Mouse (Mus musculus) thymus, adult 18-20 months (tissue): Measurements from ENCODE around the gene Zfp579.
"Not testable (repeated sequence)": the region's sequence is repeated elsewhere in the genome, so short reads cannot be mapped to it uniquely, and the experiment has no call there.

Experiments
- DNase-seq, 2 experiments: peaks; one replicate each; pipeline ENCODE4 v3.0.0; 2022; ENCODE audit warnings: mixed read lengths in 2 of 2

Zfp579 gene

DNA sequence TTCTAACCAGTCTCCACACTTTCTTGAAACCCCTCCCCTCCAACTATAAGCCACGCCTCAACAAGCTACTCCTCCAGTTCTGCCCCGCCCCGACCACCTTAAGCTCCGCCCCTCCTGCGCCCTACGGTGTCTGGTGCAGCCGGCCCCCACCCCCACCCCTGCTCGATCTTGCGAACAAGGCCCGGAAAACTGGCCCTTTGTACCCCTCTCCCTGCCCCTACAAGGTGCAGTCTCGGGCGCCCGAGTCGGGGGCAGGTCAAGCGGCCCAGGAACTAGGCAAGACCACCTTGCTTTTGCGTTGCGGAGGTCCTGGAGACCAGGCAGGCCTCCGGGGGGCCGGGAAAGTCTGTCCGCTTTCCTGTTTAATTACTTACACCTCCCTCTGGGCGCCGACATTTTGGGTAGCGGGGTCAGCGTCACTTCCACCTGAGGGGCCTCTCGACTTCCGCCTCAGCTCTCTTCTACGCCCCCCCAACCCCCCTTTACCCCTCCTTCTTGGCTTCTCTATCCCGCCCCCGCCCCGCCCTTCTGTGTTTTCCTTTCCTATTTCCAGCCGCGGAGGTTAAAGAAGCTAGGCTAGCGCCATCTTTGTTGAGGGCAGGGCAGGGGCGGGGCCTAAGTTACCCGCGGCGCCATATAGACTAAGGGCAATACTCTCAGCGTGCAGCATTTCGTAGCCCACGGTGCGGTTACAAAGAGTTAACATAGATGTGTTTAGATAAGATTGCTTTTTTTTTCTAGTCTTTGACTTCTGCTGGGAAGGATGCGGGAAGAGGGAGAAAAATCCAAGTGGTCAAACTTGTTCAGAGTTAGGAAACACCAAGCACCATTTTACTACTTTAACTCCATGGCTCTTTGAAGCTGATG is 18.5 kb upstream of the Zfp579 start, which contains the start of the genes Zfp524 and Fiz1:
TSS of gene Zfp524 (plus strand) at position 165 of the 867 bp plus-strand sequence.
TSS of gene Fiz1 (minus strand) at position 447 of the 867 bp plus-strand sequence.
- peak; percentile 90 to 94 for DNase-seq

DNA sequence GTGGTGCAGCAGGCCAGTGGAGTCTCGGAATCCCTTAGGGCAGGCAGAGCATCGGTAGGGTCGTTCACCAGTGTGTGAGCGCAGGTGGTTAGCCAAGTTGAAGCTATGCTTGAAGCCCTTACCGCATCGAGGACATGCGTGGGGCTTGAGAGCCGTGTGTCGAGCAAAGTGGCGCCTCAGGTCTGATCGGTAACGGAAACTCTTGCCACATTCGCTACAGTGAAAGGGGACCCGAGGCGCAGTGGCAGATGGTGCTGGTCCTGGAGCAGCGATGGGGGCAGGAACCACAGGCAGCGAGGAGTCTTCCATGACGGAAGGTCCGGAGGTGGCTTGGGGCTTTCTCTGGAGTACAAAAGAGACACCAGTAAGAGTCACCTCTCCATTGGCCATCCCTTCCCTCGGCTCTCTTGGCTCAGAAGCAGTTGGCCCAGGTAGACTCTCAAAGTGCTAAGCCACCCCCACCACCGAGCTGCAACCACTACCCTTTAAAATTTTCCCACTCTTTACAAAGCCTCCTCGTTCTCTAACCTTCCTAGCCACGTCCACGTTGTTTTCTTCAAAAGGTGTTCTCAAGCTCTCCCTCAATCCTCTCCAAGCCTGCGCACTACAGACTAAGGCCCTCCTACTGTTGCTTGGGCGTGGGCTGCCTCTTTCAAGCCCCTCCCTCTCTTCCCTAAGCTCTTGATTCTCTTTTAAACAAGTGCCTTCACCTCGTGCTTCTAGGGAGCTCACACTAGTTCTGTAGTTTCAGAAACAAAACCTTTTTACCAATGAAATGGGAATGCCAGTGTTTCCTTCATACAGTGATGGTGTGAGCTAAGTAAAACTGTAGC is 16.9 kb upstream of the Zfp579 start:
- DNase-seq: no peak

DNA sequence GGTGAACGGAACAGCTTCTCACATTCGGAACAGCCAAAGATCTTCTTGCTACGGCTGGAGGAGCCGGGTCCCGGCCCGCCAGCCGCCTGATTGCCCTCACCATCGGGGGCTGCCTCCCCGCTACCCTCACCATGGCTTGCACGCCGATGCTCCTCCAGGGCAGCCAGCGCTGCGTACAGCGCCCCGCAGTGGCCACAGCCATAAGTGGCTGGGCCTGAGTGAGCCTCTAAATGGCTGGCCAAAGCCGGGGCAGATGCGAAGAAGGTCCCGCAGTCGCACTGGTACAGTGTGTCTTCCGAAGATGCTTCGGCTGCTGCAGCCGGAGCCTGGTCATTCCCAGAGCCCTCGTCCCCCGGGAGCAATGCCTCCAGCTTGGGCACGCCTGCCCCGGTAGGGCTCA is 12.3 kb upstream of the Zfp579 start:
- no peak for DNase-seq

DNA sequence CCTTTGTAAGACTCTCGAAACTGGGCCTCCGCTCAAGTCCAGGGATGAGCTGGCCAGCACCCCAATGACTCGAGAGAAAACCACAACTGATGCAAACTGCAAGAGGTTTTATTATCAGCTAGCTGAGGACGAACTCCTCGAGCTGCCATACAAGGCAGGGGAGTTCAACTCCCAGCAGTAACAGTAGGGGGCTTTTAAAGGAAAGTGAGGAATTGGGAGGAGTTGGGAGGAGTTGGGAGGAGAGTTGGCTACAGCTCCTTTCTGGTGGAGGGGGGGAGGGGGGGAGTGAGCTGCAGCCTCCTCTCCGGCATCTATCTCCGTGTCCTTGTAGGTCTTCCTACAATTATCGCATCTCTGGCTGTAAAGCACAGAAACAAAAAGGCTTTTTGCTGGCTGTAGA is 6.9 kb upstream of the Zfp579 start:
- DNase-seq: not testable (repeated sequence)

DNA sequence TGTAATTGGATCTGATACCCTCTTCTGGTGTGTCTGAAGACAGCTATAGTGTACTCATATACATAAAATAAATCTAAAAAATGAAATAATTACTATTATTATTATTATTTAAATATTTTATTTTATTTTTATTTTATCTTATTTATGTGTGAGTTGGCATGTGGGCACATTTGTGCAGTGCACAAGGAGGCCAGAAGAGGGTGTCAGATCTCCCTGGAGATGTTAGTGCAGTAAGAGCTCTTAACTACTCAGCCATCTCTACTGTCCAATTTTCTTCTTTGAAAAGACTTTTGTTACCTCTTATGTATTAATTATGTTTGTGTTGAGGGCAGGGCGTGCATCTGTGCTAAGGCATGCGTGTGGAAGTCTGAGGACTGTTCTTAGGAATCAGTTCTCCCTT is 3.9 kb upstream of the Zfp579 start:
- DNase-seq: no peak

DNA sequence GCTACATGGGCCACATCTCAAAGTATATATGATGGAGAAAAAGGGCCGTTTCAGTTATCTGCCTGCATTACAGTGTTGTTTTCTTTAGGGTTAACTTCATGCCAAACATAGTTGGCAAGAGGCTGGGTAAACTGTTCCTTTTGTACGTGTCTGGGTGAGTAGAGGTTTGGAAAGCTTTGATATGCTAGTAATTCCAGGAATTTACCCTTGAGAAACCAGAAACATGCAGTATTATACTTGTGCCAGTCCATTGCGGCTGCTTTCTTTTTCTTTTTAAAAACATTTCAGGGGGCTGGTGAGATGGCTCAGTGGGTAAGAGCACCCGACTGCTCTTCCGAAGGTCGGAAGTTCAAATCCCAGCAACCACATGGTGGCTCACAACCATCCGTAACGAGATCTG is 976 bp upstream of the Zfp579 start:
- no peak for DNase-seq

DNA sequence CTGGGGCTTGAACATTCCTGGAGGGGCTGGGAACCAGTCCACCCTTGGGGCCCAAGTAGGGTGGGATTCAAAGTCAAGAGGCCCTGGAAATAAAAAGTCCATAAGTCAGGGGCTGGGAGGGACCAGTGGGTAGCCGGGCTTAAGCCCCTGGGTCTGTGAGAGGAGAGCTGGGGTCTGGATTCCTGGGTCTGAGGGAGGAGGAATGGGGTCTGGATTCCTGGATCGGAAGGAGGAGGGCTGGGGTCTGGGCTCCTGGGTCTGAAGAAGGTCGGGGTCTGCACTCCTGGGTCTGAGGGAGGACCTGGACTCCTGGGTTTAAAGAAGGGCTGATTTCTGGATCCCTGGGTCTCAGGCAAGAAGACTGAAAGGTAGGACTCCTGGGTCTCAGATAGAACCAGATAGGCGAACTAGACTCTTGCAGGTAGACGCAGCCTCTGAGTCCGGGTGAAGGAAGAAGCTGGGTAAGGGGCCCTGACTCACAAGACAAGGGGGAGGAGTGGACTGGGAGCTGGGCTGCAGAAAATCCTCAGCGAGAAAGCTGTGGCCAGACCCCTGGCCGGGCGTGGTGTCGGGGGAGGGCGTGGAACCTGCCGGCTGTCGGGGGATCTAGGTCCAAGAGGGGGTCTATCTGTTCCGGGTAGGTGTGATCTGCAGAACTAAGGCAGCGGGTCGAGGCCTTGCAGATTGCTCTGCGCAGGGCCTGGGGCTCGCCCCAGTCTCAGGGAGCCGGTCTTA is 523 bp downstream of the Zfp579 start:
- DNase-seq: peak in 1 of 2 experiments; percentile 5

DNA sequence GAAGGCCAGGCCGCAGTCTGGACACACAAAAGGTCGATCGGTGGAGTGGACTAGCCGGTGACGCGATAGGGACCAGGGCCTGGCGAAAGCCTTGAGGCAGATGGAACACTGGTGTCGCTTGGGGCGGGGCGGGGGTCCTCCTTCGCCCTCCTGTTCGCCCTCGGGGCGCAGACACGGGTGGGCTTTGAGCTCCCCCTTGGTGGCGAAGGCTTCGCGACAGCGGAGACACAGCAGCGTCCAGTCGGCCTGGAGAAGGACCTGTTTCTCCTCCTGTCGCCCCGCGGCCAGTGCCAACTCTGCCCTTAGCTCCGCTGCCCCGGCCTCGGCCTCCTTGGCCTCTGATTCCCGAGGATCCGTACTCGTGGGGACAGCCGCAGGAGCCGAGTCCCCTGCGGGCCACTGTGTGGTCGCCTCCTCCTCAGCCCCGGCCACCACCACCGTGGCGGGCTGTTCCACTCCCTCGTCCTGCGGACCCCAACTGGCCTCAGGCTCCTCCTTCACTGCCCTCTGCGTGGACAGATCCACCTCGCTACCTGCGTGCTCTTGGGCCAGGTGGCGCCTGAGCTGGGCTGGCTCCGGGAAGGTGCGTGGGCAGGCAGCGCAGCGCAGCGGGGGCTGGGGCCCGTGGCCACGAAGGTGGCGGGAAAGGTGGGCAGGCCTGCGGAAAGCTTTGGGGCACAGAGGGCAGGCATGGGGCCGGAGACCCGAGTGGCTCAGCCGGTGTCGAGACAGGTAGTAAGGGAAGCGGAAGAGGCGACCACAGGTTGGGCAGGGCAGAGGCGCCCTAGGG is 1.8 kb downstream of the Zfp579 start:
- DNase-seq: peak in 1 of 2 experiments; percentile 10

DNA sequence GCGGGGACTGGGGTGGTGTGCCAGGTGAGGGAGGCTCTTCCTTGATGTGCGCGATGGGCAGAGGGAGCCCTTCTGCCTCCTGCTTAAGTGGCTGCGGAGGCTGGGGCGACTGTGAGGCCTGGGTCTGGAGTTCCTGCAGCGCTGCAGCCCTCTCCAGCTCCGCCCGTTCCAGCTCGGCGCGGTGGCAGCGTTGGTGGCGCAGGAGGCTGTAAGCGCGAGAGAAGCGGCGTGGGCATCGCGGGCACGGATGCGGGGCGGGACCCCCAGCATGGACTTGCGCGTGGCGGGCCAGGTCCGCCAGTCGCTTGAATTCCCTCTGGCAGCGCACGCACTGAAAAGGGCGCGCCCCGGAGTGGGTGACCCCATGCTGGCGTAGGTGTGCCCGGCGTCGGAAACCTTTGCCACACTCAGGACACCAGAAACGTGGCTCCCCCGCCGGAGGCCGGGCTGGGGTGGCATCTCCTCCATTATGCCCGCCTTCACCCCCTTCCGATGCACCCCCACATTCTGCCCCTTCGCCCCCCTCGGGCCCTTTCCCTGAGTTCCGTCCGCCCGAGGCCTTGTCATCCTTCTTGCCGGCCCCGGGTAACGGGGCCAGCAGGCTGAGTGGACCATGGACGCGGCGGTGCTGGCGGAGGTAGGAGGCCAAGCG is 2.5 kb downstream of the Zfp579 start:
- DNase-seq: no peak

DNA sequence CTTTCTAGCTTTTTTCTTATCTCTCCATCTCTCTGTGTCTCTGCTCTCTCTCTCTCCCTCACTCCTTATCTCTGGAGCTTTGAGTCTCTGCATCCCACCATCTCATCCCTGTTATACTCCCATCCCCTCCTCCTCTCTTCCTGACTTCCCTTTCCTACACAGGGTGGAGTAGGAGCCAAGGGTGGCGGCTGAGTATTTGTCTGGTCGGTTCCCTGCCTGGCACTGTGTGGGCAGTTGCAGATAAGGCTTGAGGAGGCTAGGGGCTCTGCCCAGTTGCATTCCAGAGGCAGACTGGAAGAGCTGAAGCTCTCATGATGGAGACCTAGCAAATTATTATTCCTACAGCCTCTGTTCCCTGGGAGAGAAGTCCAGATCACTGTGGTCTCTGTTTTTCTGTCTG is 7.7 kb downstream of the Zfp579 start:
- no peak for DNase-seq

DNA sequence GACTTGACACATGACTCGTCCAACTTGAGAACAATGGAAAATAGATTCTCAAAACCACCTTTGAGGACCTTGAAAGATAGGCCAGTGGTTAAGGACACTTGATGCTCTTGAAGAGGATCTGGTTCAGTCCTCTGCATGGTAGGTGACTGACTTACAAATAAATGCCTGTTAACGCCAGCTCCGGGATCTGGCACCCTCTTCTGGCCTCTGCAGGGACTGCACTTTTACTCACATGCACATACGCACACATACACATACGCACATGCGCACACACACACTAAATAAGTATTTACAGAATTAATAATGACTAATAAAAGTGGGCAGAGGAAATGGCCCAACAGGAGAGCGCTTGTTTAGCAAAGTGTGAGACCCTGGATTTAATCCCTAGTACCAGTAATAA is 19.1 kb downstream of the Zfp579 start:
- no peak for DNase-seq

DNA sequence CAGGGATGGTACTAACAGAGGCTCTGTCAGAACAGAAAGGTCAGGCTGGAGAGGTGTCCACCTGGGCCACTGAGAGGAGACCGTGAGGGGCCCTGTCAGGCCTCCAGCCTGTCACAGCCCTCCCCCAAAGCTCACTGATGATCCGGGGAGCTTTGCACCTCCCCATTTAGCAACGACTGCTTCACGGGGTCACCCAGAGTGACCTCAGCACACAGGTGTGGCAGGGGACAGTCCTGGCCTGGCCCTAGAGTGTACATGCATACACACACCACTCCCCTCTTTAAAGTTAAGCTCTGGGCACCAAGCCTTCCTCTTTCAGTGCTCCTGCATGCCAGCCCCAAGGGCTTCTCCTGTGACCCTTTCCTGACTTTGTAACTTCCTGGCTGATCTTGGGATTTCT is 20.5 kb downstream of the Zfp579 start:
- DNase-seq: no peak

DNA sequence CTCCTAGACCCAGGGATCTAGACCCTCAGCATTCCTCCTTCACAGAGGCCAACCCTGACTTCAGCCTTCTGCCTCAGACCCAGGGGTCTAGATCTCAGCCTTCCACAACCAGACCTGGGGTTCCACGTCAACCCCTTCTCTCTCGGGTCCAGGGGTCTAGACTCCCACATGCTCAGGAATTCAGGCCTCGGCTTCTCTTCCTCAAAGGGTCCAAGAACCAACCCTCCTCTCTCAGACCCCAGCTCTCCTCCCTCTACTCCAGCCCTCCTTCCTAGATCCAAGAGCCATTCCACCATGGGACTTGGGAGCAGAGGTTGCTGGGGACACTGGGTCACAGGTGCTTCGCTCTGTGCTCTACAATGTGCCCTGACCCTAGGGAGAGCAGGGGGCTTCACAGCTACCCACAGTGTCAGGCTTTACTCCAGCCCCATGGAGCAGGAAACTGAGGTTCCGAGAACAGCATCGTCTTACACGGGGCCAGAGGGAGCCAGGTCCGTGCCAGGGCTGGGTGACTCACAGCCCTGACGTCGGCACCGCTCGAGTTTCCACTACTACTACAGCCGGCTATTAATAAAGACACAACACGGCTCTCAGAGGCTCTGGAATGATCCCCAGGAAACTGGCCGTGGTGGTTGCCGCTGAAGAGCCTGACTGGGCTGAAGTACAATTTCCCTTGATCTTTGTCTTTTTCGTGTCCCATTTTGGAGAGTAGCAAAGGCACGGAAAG is 23.5 kb downstream of the Zfp579 start:
- DNase-seq: no peak

DNA sequence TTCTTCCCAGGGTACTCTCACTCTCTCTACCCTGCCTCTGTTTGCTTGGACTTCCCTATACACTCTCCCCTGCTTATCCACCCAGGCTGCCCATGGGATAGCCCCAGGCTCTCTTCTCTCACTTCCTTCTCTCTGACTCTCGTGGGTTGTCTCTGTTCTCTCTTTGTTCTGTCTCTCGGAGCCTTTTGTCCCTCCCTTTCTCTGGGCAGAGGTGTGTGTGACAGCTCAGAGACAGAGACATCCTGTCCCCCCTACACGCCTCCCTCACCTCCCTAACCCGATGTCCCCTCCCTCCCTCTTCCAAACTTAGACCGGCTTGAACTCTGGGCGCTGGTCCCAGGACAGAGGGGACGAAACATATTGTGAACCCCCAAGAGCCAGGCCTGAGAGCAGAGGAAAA is 24.2 kb downstream of the Zfp579 start:
- DNase-seq: no peak

DNA sequence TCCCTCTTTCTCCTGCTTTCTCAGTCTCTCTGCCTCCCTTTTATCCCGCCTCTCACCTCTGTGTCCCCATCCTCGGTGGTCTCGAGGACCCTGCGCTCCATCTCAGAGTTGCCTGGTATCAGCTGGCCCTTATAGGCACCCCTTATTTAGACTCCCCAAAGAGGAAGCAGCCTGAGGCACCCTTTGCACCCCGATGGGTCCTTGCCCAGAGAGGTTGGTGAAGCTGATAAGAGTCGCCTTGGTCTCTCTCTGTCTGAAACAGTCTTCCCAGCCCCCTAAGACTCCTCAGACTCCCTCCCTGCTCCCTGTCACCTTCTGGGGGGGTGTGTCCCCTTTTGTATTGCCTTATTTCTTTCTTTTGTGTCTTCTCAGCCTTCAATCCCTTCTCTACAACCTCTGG is 24.9 kb downstream of the Zfp579 start, which contains the start of gene Sbk3:
TSS of gene Sbk3 (minus strand) at position 101 of the 400 bp plus-strand sequence.
- no peak for DNase-seq

DNA sequence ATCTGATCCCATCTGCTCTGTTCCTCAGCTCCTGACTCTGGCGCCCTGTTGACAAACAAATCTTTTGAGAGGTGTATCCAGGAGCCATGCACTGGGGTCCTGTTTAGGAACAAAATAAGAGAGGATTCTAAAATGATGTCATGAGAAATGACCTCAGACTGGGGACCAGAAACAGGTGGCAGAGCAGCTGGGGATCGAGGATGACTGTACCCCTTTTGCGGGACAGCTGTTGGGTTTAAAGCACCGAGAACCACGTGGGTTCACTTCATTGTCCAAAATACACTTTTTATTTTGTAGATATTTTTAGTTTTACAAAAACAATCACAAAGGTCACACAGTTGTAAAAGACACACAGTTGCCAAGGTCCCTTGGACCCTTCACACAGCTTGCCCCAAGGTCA is 31.0 kb downstream of the Zfp579 start:
- DNase-seq: no peak

DNA sequence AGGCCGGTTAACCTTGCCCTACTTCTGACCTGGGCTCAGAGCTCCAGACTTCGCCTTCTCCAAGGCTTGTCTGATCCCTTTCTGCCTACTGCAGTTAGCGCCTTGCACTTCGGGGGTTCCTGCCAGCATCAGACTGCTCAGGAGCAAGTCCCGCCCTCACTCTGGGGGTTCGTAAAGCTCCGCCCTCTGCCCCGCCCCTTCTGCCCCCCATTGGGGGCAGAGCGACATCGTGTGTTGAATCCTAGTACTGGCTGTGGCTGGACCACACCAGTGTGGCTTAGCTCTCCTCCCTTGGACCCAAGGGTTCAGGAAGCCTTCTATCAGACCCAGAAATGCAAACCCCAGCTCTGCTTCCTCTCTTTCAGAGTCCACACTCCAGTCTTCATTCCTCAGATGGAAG is 31.7 kb downstream of the Zfp579 start, which contains the start of gene Sbk2:
TSS of gene Sbk2 (minus strand) at position 135 of the 400 bp plus-strand sequence.
- DNase-seq: peak; percentile 67 to 68

DNA sequence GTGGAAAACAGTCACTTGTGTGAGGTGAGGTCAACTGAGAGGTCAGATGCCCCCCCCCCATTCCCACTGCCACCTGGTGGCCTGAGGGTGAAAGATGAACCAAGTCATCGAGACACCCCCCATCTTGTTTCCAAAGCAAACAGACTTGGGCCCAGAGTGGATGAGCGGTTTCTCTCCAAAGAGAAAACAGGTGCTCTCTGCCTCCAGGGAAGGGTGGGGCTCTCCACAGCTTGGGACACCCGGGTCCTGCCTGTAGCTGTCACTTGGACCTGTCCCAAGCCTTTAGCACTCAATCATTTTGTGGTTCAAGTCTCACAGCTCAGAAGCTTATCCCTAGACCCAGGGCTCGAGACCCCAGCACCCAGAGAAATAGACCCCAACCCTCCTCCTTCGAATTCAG is 32.4 kb downstream of the Zfp579 start:
- DNase-seq: no peak

DNA sequence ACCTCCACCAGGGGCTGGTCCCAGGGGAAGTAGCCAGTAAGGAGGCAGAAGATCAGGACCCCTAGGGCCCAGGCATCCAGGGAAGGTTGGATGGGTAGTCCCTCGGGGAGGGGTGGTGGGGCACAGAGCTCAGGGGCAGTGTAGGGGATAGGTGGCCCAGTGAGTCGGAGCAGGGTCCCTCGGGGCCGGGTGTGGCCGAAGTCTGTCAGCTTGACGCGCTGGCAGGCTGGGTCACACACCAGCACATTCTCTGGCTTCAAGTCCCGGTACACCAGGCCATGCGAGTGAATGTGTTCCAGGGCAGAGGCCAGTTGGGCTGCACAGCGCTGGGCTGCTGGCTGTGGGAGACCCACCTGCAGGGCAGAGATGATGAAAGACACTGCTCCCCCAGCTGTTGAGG is 38.6 kb downstream of the Zfp579 start:
- no peak for DNase-seq

DNA sequence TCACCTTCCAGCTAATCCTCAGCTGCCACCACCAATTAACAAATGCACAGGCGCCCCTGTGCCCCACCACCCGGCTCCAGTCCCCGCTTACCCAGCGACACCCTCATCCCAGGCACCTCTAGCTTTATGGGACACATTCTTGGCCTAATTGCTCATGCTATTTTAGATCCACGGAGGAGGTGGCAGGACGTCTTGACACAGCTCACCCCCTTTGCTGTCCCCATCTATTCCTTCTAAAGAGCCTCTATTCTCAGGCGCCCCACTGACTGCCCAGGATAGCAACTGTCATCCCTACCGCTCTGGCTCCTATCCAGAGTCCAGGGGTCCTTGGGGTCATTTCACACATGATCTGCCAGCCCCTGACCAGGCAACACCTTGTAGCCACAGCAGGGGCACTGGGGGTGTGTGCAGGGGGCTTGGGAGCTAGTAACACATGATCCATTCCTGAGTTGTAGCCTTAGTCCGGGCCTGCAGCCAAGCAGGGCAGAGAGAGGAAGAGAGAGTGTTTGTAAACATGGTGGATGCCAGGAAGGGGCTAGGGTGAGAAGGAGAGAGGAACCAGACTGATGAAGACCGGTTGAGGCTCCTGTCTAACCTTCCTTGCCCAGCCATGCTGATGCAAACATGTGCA is 42.0 kb downstream of the Zfp579 start:
- no peak for DNase-seq
